Mouse (Mus musculus): Measurements from ENCODE around the gene Adam1b.

The Adam1b gene

DNA sequence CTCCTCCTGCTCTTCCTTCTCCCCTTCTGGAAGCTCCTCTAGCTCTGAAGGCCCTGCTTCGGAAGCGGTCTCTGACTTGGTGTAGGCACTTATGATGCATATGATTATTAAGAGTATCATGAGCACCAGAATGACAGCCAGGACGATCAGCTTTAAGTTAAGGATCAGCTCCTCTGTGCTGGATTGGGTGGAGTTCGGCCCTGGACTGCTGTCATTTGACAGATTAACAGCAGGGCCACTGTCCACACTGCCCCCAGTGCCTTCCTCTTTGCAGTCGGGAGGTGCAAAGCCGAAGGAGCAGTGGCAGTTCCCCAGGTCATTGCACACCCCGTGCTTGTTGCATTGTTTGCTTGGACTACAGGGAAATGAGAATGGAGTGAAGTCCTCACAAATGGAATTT, 2.5 kb downstream of the Adam1b start:
- in situ Hi-C loops (cut with MseI, MboI): no loop called here

DNA sequence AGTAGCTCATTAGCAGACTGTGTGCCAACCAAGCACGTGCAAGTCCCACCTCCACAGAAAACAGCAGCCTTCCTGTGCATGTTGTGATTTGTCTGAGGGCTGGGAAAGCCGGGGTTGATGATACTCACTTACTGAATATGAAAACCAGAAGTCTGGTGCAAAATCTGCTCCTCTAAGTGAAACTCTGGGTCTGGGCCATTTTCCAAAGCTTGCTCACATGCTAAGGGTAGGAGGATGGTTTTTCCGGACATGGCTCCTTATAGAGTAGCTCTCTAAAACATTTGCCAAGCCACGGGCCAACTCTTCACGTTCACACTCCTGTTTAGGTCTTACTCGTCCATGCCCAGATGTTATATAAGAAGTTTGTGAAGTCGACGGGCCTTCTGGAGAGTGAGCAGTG, 9.9 kb downstream of the Adam1b start:
- in situ Hi-C loops (cut with MseI, MboI): no loop called here

DNA sequence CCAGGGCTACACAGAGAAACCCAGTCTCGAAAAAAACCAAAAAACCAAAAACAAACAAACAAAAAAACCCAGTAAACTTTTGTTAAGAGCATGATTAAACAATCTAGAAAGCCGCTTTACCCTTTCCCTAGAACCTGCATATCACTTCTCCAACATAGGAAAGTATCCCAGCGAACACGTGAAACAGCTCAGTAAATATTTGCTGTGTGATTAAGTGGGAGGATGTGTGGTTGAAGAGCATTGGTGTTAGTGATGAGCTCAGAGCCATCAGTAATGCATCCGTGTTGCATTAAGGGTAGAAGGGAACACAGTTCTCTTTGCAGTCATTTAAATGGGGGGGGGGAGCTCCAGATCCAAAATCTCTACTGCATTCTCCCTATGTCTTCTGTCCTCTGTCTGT, 18.4 kb downstream of the Adam1b start:
- in situ Hi-C loops (cut with MseI, MboI): no loop called here

DNA sequence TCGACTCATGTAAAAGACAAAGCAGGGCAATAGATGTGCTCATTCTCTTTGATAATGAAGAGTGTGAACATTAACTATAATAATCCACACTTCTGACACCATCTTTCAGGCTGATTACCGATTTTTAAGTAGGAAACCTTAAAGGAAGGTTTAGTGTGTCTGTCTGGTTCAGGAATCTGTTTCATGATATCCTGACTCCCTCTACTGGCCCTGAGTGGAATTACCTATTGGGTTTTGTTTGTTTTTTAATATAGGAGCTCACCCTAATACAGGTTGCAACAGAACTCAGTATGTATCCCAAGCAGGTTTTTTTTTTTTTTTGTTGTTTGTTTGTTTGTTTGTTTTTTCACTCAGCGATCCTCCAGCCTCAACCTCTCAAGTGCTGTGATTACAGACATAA, 25.6 kb downstream of the Adam1b start:
- in situ Hi-C loops (cut with MseI, MboI): no loop called here

DNA sequence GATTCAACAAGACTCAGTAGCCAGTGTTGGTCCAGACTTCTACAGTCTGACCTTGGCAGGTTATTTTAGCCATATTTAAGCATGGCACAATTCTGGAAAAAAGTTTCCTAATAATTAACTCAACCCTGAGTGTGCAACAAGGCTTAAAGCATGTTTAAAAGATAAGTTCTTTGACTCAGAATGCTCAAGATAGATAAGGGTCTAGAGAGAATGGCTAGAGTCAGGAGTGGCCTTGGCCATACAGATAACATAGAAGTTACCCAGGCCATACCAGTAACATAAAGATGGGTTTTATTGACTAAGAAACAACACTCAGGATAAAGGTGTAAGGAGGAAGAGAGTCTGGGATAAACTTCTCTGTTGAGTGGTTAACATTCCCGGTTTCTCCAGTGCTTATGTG, 27.2 kb downstream of the Adam1b start:
- in situ Hi-C loops (cut with MseI, MboI): no loop called here

DNA sequence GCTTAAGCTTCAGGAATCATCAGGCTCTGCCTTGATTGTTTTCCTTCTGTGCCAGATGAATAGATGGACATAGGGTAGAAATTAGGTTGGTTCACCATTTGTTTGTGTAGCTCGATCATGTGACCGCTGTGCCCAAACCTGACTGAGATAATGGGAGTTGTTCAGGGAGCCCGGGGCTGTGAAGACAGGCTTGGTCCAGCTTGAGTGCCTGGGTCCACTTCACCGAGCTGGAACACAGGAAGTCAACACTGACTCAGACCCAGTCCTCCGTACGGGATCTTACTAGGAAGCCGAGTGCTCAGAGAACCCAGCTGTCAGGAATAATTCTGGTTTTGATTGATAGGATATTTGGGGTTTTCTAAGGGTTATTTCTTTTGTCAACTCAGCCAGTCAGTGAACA, 28.6 kb downstream of the Adam1b start:
- in situ Hi-C loops (cut with MseI, MboI): no loop called here

DNA sequence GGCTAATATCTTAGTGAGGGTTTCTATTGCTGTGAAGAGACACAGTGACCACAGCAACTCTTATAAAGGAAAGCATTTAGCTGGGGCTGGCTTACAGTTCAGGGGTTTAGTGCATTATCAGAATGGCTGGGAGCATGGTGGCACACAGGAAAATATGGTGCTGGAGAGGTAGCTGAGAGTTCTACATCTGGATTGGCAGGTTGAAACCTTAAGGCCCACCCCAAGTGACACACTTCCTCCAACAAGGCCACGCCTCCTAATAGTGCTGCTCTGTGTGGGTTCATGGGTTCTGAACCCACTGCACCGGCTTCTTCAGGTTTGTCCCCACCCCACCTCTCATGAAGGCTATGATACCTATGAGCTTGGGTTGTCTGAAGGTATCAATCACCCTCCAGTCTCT, 30.8 kb downstream of the Adam1b start:
- in situ Hi-C loops (cut with MseI, MboI): no loop called here

DNA sequence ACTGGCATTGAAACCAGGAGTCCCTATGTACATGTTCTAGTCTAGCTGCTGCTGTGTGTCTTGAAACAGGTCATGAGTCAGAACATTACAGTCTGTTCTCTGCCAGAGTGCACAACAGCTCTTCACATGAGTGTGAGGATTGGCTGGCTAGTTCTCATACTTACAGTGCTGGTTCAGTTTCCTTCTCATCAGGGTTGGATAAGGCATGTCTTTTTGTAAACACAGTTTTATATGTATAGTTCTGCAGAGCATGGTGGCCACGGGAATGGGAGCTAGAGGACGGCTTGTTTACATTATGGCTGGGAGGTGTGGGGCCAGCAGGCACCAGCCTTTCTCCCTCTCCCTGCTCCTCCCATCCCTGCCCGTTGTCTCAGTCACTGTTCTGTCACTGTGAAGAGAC, 33.7 kb downstream of the Adam1b start:
- in situ Hi-C loops (cut with MseI, MboI): no loop called here

DNA sequence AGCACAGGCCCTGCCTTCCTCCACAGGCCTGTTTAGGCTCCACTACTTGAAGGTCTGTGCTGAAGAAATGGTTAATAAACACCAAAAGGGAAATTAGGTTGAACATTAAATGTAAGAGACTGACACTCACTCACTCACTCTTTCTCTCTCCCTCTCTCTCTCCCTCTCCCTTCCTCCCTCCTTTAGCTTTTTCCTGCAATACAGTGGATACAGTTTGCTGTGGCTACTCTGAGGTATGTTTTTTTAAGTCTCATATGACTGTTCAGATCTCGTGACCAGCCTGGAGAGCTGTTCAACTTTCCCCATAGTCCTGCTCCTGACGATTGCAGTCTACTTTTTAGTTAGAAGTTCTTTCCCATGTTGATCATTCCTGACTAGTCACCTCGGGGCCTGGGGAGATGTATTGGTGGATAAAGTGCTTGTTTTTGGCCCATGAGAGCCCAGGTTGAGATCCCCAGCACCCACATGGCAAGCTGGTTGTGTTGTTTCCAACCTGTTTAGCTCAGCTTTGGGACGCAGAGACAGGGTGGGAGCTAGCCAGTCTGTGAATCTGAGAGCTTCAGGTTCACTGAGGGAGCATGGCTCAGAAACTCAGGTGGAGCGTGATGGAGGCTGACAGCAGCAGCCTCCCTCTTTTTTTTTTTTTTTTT, 39.5 kb downstream of the Adam1b start:
- in situ Hi-C loops (cut with MseI, MboI): no loop called here

DNA sequence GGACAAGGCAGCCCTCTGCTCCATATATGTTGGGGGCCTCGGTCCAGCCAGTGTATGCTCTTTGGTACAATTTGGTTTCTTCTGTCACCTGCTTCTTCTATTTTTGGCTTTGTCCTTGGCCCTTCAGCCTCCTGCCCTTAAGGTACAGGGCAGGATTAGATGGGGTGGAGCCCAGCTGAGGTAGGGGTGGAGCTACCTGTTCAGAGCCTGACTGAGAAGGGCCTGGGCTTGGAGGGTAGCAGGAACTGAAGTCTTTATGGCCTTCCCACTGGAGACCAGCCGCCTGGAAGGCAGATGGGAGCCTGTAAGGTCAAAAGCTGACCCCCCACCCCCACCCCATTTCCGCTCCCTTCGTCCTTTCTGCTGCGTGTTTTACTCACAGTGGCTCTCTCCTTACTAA, 40.3 kb downstream of the Adam1b start:
- in situ Hi-C loops (cut with MseI, MboI): no loop called here

DNA sequence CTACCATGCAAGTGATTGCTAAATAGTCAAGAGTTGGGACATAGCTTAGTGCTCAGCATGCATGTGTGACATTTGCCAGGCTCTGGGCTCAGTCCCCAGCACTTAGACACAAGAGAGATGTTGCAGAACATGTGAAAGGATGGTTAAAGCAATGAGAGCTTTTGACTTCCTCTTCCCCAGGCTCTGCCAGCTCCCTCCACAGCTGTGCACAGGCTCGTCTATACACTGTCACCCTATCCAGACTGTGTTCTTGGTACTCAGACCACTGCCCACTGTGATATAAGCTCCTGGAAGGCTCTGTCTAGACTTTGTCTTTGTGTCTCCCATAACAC, 41.1 kb downstream of the Adam1b start:
- in situ Hi-C loops (cut with MseI, MboI): no loop called here

DNA sequence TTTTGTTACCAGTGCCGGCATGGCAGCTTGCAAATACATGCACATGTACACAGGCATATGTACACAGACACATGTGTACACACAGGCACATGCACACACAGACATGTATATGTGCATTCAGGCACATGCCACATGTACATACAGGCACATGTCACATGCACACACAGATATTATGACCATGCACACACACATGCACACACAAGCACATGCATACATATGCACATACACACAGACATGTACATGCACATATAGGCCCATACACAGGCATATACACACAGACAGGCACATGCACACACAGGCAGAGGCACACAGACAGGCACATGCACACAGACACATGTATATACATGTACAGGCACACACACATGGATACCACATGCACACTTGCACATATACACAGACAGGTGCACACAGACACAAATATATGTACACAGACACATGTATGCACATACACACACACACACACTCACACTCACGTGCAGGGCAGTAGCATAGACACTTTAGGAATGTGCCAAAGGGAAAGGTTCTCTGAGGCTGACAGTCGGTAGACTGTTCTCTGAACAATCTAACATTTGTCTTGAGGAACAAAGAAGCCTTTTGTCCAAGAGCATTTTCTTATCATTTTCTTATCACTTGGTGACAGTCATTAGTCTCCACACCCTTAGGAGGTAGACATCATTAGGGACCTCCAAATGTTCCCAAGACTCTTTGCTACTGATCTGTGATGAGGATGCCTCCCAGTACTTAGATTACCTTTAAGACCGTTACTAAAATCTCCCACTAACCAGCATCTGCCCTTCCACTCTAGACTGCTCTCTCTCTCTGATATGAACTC, 41.7 kb downstream of the Adam1b start:
- in situ Hi-C loops (cut with MseI, MboI): no loop called here

DNA sequence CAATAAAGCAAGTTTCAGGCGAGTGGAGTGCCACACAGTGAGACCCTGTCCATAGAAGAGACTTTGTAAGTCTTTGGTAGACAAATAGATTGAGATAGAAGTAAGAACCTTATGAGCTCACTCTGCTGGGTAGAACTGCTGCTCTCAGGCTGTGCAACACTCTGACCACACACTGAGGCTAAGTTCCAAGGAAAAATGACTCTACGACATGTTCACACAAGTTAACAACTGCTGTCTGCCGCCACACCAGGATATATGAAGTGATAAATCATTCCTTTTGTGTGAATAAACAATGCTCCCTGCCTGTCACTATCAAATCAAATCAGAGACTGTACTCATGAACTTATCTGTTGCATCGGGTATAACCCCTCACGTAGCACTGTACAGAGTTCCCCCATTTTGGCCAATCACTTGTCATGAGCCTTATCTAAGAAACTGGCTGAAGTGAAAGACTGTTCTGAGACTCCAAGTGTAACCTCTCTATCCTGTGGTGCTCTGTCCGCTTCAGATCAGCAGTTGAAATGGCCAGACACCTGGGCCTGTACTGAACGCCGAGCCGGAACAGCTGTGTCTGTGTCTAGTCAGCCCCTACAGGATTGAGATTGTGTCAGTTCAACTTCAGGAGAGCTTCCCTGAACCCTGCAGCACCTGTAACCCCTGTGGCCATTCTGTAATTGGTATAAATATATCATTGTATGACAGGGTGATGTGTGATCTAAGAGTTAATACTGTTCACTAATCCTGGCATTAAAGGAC, 47.5 kb downstream of the Adam1b start:
- in situ Hi-C loops (cut with MseI, MboI): no loop called here

DNA sequence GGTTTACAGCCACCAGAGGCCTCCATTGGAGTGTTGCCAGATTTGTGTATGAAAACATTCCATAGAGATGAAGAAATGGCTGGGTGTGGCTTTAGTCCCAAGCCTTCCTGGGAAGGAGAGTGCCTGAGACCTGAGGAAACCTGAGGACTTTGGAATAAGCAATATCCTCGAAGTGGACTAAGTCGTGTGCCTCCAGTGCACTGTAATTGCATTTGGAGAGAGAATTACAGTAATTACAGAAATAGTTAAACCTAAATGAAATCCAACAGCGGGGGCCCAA, 48.8 kb downstream of the Adam1b start:
- in situ Hi-C loops (cut with MseI, MboI): no loop called here

DNA sequence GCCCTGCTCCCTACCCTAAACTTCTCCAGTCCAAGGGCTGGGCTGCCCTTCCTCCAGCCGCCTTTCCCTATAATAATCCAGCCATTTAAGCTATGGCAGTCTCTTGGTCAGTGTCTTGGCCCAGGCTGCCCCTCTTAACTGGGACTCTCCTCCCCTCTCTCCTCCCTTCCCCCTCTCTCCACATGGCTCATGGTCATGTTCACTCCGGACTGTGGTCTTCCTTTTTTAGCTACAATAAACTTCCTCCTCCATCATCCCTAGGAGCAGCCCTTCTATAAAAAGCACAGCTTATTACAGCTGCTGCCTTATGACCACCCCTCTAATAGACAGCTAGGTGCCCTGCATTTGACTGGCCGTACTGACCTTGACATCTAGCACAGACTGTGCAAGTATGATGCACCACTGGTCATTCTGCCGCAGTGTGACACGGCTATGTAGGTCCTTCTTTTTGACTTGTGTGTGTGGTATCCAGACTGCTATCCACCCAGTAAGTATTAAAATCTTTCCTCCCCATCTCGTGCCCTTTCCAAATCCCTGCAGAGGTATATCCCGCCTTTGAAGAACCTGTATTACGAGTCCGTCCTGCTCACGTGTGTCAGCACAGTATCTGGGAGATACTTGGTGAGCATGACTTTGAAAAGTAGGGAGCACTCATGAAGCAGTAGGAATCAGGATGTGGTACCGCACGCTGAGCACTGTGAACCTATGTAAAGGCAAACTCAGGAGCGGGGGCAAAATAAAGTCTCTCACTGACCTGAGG, 49.3 kb downstream of the Adam1b start:
- in situ Hi-C loops (cut with MseI, MboI): no loop called here

DNA sequence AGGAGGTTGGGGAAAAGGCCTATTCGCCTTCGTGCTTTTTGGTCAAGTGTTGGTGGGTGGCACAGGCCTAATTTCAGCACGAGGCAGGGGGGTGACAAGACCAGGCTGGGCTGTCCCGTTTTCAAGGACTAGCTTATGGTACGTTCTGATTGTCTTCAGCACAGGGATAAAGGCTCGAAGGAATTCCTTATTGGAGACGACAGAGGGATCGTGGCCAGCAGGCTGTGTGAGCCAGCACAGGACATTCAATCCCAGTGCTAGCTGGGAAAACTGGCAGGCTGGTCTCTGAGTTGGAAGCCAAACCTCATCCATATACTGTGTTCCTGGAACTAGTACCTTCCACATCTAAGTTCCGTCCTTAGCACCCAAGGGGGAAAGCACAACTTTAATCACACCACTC, 50.3 kb downstream of the Adam1b start:
- in situ Hi-C loops (cut with MseI, MboI): no loop called here

DNA sequence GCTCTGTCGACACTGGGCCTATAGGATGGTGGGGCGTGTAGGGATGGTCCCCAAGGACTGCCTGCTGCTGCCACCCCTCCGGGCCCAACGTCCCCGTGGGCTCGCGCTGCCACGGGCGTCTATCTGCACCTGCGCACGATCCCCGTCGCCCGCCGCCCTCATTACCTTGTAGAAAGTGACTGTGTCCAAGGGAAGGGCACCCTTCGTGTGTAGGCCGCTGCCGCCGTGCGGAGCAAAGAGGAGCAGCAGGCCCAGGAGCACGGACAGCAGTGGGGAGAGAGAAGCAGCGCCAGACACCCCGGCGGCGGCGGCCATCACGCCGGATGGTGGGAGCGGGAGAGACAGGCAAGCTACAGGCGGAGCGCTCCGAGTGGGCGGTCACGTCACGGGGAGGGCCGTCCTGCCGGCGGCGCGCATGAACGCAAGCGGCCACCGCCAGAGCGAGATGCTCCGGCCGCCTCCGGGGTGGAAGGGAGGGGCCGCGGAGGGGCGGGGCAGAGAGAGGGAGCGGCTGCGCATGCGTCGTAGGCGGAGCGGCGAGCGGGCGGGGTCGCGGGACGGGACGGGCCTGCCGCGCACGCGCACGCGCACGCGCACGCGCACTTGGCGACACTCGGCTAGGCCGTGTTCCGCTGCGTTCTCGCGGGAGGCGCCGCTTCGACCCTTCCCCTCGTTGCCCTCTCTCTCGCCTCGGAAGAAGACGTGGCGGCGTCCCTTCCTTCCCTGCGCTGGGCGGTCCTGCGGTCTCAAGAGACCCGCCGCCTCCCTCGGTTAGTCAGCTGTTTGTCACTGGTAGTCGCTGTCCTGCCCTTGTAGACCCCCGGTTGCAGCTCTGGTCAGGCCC, 51.0 kb downstream of the Adam1b start, which contains the start of gene Erp29:
Gene Erp29 (minus strand): TSS at position 481 of the 844 bp plus-strand sequence.
- in situ Hi-C loops (cut with MseI, MboI): no loop called here

DNA sequence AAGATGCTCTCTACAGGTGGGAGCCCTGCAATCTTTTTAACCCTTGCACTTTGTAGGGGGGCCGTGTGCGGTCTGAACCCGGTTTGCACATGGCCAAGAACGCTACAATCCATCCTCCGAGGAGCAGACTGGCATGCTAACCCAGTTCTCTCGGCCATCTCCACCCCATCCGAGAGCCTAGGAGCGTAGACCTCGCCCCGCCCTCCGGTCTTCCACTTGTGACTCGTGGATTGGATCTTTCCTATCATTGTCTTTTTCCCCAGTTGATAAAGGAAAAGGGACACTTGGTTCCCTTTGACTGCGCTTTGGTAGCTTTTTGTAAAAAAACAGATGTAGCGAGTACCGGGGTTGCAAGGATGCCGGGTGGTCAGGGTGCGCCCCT, 51.6 kb downstream of the Adam1b start, which contains the start of gene Tmem116:
Gene Tmem116 (plus strand): TSS at position 250 of the 382 bp plus-strand sequence.
- in situ Hi-C loops (cut with MseI, MboI): no loop called here

DNA sequence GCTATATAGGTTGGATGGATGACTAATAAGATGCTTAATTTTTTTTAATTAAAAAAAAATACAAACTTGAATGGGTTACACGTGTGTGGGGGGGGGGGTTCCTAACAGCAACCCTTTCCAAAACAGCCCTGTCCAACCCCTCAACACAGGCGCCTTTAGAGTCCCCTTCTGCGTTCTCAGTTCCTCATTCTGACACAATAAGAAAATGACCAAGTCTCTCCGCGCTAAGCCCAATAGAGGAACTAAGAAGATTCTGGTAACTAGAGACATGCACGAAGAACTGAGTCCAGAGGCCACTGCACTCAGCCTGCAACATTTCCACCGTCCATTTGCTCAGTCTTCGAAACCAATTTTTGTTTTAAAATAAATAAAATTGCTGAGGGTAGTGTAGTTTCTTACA, 52.0 kb downstream of the Adam1b start:
- in situ Hi-C loops (cut with MseI, MboI): no loop called here

DNA sequence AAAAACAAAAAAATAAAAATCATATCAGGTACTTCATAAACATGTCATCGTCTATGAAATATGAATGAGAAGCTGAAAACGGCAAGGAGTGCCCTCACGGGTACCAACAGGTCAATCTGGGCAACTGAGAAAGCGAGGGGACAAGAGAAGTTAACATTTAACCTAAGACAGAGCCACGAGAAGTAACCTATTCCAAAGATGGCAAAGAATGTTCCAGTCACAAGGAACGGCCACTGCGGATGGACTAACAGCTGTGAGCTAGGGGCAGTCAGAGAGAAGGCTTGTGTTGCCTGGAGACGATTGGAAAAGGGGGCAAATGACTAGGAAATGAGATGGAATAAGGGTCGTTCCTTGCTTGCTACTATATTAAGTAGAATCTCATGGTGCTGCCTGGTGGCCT, 52.8 kb downstream of the Adam1b start:
- in situ Hi-C loops (cut with MseI, MboI): no loop called here
